Mouse (Mus musculus) limb, embryonic 15.5 days (tissue): Measurements from ENCODE around the gene Ccser1. TPM values are rescaled to one million over a fixed set of nuclear protein-coding genes. Genes with fewer than 3 reads are reported as not detected.
"Not testable (repeated sequence)": the region's sequence is repeated elsewhere in the genome, so short reads cannot be mapped to it uniquely, and the experiment has no call there.

Source experiments
- ATAC-seq: fragments of 200-750 bp; cut with Nextera tagmentation; 2 replicates; pipeline ENCODE4 v1.8.0; 2017; ENCODE audit warnings: low read depth, moderate TSS enrichment; ENCODE audit not compliant: insufficient number of reproducible peaks, low FRiP score, low TSS enrichment
- H3K27ac ChIP-seq: fragments of 300-500 bp; sonication (generic); 2 replicates; pipeline ENCODE4 v1.5.1; 2015; ENCODE audit warnings: moderate library complexity, mild to moderate bottlenecking, inconsistent platforms
- H3K27me3 ChIP-seq: fragments of 300-500 bp; sonication (generic); 2 replicates; pipeline ENCODE4 v1.6.1; 2015; ENCODE audit warnings: inconsistent platforms
- H3K36me3 ChIP-seq: fragments of 300-500 bp; sonication (generic); 2 replicates; pipeline ENCODE4 v1.6.1; 2015; ENCODE audit warnings: inconsistent platforms
- H3K4me1 ChIP-seq: fragments of 300-500 bp; sonication (generic); 2 replicates; pipeline ENCODE4 v1.6.1; 2015; ENCODE audit warnings: inconsistent platforms
- H3K4me2 ChIP-seq: fragments of 300-500 bp; sonication (generic); 2 replicates; pipeline ENCODE4 v1.6.1; 2015; ENCODE audit warnings: mild to moderate bottlenecking, inconsistent platforms
- H3K4me3 ChIP-seq: fragments of 300-500 bp; sonication (generic); 2 replicates; pipeline ENCODE4 v1.5.1; 2015; ENCODE audit warnings: mild to moderate bottlenecking, inconsistent platforms
- H3K9ac ChIP-seq: fragments of 300-500 bp; sonication (generic); 2 replicates; pipeline ENCODE4 v1.6.1; 2015; ENCODE audit warnings: inconsistent platforms
- H3K9me3 ChIP-seq: fragments of 300-500 bp; sonication (generic); 2 replicates; pipeline ENCODE4 v1.6.1; 2016; ENCODE audit warnings: inconsistent platforms
- WGBS: fragments of 180-500 bp; shearing (Covaris S2); methylation state at CpG from one replicate; pipeline ENCODE4 v1.1.7; 2015; 5-methylcytosine and 5-hydroxymethylcytosine counted together
- polyA plus RNA-seq: library from polyadenylated mRNA; unstranded; fragments of >200 nt; fragmentation: Nextera tagmentation; extraction: Ambion mirVana; gene quantifications from 2 replicates; pipeline ENCODE4 v1.2.1, GENCODE M21; 2015

The Ccser1 gene
- polyA plus RNA-seq, 1 experiment from 2014 or later, result 8.7 TPM

DNA sequence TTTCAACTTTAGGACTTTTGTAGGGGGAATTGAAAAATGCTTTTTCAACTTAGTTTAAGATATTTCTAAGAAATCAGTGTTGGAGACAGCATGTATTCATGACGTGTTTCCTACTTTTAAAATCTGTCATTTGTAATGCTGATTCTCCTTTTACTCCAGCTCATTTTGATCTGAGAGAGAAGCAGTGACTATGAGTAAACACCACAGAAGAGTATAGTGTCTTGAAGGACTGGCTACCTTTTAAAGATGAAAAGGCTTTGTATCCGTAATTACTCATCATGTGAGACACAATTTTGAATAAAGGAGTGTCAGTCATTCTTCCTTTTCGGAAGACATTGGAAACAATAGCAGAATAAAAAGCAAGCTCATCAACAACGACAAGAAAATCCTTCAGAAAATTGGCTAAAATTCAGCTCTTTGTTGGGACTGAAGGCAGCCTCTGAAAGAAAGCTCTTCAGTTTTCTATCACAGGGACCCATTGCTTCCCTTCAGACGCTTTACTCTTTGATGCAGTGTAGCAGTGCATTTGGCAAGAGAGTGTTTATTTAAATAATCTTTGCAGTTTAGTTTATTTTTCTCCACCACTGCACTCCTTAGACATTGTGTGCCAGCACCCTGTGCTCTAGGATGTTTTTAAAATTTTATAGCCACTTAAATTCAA is 50.1 kb downstream of the Ccser1 start:
- ATAC-seq, result no peak
- no peak overlapping the region for H3K9ac ChIP-seq
- H3K27ac ChIP-seq, result no peak overlapping the region
- 66% methylated on average over 5 of the region's 5 CpGs for WGBS
- no peaks in the 10 kb centered on the region for H3K27me3 ChIP-seq
- no peak overlapping the region for H3K4me3 ChIP-seq
- no peaks in the 10 kb centered on the region for H3K9me3 ChIP-seq
- no peak overlapping the region for H3K4me2 ChIP-seq
- H3K4me1 ChIP-seq, result peaks cover 6% of the 10 kb centered on the region; the same call in 1 of the 2 replicates
- H3K36me3 ChIP-seq, result no peaks in the 10 kb centered on the region

DNA sequence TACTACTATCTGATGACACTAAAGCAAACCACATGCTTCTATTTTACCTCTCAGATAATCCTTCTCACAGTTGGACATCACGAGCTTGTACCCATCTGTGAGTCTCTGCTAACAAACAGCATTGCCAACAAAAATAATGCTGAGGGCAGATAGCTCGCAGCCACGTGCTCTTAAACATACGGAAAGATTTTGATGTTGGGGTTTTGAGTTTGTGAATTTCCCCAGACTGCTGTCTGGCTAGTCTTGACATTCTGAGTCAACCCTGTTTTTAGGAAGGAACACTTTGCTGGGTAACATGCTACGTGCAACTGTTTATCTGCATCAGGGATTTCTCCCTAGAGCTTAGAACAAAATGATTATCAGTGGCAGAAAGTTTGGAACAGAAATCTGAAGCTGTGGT is 52.9 kb downstream of the Ccser1 start:
- no peaks in the 10 kb centered on the region for H3K9me3 ChIP-seq
- H3K4me3 ChIP-seq, result no peak overlapping the region
- H3K4me1 ChIP-seq, result 0 out of 2 replicates have a peak, but pooled peaks cover 3% of the 10 kb centered on the region
- no peak overlapping the region for H3K4me2 ChIP-seq
- ATAC-seq, result no peak
- H3K27me3 ChIP-seq, result no peaks in the 10 kb centered on the region
- H3K27ac ChIP-seq, result no peak overlapping the region
- no peaks in the 10 kb centered on the region for H3K36me3 ChIP-seq
- WGBS, result 46% methylated on average over 5 of the region's 5 CpGs
- no peak overlapping the region for H3K9ac ChIP-seq

DNA sequence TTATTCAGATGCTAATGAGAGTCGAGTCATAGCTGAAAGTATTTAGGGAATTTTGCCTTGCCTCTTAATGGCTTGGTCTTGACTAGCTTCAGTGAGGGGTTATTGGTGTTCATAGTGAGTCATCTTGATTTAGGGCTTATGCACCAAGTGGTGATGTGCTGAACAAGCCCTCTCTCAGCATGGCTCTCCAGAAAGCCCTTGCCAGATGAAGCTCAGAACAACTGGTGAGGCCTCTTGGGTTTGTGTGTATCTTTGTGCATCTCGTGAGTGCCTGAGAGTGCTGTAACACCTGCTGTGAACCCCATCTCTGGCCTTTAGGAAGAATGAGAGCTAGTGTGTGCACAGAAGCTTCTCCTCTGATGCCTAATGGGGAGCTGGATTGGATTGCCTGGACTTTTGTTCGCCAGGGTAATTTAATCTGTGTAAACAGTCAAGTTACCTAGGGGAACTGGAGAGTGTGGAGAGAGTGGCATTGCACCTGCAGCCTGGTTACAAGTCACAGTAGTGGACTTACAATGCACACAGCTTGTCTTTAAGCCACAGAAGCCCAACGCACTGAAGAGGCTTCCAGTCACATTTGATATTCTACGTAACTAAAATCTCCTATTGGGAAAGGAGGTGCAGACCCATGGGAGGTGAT is 53.5 kb downstream of the Ccser1 start:
- no peaks in the 10 kb centered on the region for H3K9me3 ChIP-seq
- ATAC-seq, result no peak
- H3K27me3 ChIP-seq, result no peaks in the 10 kb centered on the region
- no peaks in the 10 kb centered on the region for H3K36me3 ChIP-seq
- WGBS, result 49% methylated on average over 5 of the region's 5 CpGs
- 0 out of 2 replicates have a peak, but pooled peaks cover 3% of the 10 kb centered on the region for H3K4me1 ChIP-seq
- no peak overlapping the region for H3K4me2 ChIP-seq
- no peak overlapping the region for H3K9ac ChIP-seq
- no peak overlapping the region for H3K4me3 ChIP-seq
- no peak overlapping the region for H3K27ac ChIP-seq

DNA sequence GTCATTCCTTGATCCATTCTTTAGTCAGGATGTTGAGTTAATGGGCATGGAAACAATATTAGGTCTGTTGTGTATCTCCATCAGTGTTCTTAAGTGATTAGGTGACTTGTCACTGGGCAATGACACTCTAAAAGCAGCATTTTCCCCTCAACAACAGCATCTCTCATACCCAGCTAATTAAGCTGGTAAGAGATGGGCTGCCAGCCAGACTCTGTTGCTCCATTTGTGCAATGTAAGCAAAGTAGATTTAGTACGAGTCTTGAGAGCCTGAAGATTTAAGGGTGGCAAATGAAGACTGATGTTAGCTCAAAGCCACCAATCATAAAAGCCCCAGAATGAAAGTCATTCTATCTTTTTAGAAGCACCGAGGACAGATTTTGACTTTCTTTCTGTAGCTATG is 60.5 kb downstream of the Ccser1 start:
- H3K4me3 ChIP-seq, result no peak overlapping the region
- no peaks in the 10 kb centered on the region for H3K4me1 ChIP-seq
- 60% methylated on average over 2 of the region's 2 CpGs for WGBS
- no peaks in the 10 kb centered on the region for H3K27me3 ChIP-seq
- H3K36me3 ChIP-seq, result no peaks in the 10 kb centered on the region
- H3K4me2 ChIP-seq, result no peak overlapping the region
- H3K27ac ChIP-seq, result no peak overlapping the region
- no peak for ATAC-seq
- H3K9me3 ChIP-seq, result no peaks in the 10 kb centered on the region
- H3K9ac ChIP-seq, result no peak overlapping the region

DNA sequence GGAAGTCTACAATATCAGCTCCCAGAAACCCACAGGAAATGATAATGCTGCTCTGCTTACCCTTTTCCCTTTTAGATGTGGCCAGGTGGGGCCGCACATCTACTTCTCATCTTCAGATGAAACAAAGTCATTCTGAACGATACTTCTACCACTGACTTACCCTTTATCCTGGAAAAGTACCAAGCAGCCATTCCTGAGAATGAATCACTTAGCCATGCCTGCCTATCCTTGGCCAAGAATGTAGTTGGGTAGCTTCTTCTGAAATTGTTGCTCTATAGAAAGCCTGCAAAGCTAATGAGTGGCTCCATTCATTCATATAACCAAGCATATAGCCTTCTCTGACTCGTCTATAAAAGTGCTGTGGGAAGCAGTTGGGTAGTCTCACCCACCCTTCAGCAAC is 62.4 kb downstream of the Ccser1 start:
- no peak overlapping the region for H3K4me3 ChIP-seq
- no peaks in the 10 kb centered on the region for H3K27me3 ChIP-seq
- no peak overlapping the region for H3K27ac ChIP-seq
- no peaks in the 10 kb centered on the region for H3K36me3 ChIP-seq
- no peak for ATAC-seq
- no peaks in the 10 kb centered on the region for H3K9me3 ChIP-seq
- no peak overlapping the region for H3K9ac ChIP-seq
- no peak overlapping the region for H3K4me2 ChIP-seq
- 76% methylated on average over 3 of the region's 3 CpGs for WGBS
- no peaks in the 10 kb centered on the region for H3K4me1 ChIP-seq

DNA sequence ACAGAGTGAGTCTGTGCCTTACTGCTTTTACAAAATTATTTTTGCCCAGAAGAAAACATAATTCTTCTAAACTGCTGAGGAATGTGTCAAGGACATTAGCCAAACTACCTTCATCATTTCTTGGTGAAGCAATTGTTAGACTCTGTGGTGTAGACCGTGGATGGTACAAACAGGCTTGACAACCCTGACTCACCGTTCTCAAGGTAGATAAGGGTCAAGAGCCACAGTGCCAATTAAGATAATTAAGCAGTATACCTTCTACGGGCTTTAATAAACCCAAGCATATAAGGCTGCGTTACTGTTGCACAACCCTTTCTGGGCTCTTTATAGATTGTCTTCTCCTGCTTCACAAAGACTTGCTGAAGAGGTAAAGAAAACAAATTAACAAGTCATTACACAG is 66.4 kb downstream of the Ccser1 start:
- Histone ChIP-seq H3K4me3 (no peak overlapping the region), H3K36me3 (no peaks in the 10 kb centered on the region), H3K27ac (no peak overlapping the region), H3K9ac (no peak overlapping the region), H3K4me2 (no peak overlapping the region), H3K4me1 (no peaks in the 10 kb centered on the region), H3K27me3 (no peaks in the 10 kb centered on the region), H3K9me3 (no peaks in the 10 kb centered on the region)
- 46% methylated on average over 4 of the region's 4 CpGs for WGBS
- ATAC-seq, result no peak

DNA sequence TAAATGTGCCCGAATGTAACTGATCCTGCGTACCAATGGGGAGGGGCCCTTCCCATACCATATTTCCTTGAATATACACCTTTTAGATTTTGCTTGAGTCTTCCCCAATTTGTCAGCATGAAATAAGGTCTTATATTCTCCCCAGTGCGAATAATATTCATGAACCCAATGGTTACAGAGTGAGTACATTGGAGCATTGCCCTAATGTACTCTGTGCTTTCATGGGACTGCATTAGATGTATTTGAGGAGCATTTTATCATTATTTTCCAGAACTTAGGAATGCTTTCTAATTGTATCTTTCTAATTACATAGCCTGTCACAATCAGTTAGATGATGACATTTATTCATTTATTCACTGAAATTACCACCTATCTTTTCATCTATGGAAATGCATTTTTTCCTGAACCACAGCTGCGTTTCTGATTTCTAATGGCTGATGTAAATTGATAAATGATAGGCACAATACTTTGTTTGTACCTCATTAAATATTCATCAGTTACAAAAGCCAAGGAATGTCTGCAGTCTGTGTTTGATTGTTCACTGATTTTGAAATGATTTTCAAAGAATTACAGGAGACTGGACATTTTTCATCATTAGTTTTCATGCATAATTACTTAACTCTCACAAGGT is 67.8 kb downstream of the Ccser1 start:
- Histone ChIP-seq H3K36me3 (no peaks in the 10 kb centered on the region), H3K27ac (no peak overlapping the region), H3K4me3 (no peak overlapping the region), H3K4me1 (no peaks in the 10 kb centered on the region), H3K27me3 (no peaks in the 10 kb centered on the region), H3K9ac (no peak overlapping the region), H3K4me2 (no peak overlapping the region), H3K9me3 (no peaks in the 10 kb centered on the region)
- ATAC-seq, result no peak
- WGBS, result 65% methylated on average over 4 of the region's 4 CpGs

DNA sequence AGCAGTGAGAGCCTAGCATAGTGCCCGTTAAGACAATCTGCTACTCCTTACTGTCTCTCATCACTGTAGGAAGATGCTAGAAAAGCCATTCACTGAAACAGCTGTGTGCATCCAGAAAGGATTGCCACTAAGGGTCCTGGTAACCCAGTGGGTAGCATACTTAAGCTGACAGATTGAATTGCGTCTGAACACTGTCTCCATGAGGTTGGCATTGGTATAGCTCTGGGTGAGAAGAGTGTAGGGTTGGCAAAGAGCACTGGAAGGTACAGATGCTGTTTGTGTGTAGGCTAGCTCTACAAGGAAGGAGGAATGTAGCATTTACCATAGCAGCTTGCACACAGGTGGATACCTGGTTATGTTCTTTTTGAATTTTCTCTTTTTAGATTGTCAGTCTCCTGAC is 68.6 kb downstream of the Ccser1 start:
- Histone ChIP-seq H3K27me3 (no peaks in the 10 kb centered on the region), H3K9ac (no peak overlapping the region), H3K4me1 (no peaks in the 10 kb centered on the region), H3K27ac (no peak overlapping the region), H3K4me3 (no peak overlapping the region), H3K9me3 (no peaks in the 10 kb centered on the region), H3K4me2 (no peak overlapping the region), H3K36me3 (no peaks in the 10 kb centered on the region)
- no peak for ATAC-seq
- 78% methylated on average over 2 of the region's 2 CpGs for WGBS

DNA sequence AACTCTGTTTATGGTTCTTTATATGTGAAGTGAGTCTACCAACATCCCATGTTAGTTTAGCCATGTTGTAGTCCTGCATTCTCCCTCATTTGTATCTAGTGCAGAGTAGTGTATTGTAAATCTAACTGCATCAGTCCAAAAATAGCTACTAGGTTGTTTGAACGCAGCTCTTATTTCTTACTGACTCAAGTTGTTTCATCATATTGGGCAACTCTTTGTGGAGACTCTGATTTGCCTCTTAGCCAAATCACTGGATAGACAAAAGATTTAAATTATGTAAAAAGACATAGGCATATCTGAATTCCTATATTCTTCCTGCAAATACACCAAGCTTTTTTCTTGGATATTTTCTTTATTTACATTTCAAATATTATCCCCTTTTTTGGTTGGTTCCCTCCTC is 71.1 kb downstream of the Ccser1 start:
- Histone ChIP-seq H3K9me3 (no peaks in the 10 kb centered on the region), H3K36me3 (no peaks in the 10 kb centered on the region), H3K27me3 (no peaks in the 10 kb centered on the region), H3K4me2 (no peak overlapping the region), H3K4me1 (no peaks in the 10 kb centered on the region), H3K9ac (no peak overlapping the region), H3K4me3 (no peak overlapping the region), H3K27ac (no peak overlapping the region)
- ATAC-seq, result no peak
- WGBS, result 77% methylated on average over 1 of the region's 1 CpGs

DNA sequence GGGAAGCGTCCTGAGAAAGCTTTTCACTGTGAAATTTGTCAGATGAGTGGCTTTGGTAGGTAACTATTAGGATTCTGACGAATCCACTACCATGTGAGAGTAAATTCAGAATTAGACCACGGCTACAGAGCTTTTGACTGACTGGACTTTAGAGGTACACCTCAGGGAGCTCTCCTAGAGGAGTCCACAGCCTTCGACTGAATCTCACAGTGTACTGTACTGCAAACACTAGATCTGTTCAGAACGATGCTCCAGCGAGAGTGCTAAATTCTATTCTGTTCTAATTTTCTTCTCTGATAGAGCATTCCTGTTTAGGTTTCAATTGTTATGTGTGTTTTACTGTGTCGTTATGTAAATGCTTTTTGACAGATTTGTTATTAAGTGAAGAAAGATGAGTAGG is 72.8 kb downstream of the Ccser1 start:
- ATAC-seq, result no peak
- WGBS, result 84% methylated on average over 7 of the region's 7 CpGs
- no peak overlapping the region for H3K4me3 ChIP-seq

DNA sequence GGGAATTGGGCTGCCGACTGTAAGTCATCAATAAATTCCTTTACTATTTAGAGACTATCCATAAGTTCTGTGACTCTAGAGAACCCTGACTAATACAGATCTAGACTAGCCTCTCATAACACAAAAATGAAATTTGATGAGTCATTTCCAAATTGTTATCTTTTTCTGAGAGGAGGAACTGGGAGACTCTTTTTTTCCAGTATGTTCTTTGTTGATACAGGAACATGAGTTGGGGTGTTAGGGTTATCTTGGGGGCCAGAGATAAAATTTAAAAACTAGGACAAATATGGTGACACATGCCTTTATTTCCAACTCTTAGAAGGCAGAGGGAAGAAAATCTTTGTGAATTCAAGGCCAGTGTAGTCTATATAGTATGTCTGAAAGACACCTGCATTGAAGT is 75.8 kb downstream of the Ccser1 start:
- not testable (repeated sequence) for ATAC-seq, H3K4me2 ChIP-seq, H3K36me3 ChIP-seq, H3K4me3 ChIP-seq, H3K9me3 ChIP-seq, H3K27me3 ChIP-seq, H3K4me1 ChIP-seq, H3K27ac ChIP-seq, H3K9ac ChIP-seq
- 100% methylated on average over 1 of the region's 1 CpGs for WGBS

More for the DNA sequence above, 72.8 kb downstream of the Ccser1 start:
- no peaks in the 10 kb centered on the region for H3K27me3 ChIP-seq
- no peaks in the 10 kb centered on the region for H3K4me1 ChIP-seq
- no peak overlapping the region for H3K4me2 ChIP-seq
- H3K9ac ChIP-seq, result no peak overlapping the region
- no peaks in the 10 kb centered on the region for H3K36me3 ChIP-seq
- H3K27ac ChIP-seq, result no peak overlapping the region
- no peaks in the 10 kb centered on the region for H3K9me3 ChIP-seq

DNA sequence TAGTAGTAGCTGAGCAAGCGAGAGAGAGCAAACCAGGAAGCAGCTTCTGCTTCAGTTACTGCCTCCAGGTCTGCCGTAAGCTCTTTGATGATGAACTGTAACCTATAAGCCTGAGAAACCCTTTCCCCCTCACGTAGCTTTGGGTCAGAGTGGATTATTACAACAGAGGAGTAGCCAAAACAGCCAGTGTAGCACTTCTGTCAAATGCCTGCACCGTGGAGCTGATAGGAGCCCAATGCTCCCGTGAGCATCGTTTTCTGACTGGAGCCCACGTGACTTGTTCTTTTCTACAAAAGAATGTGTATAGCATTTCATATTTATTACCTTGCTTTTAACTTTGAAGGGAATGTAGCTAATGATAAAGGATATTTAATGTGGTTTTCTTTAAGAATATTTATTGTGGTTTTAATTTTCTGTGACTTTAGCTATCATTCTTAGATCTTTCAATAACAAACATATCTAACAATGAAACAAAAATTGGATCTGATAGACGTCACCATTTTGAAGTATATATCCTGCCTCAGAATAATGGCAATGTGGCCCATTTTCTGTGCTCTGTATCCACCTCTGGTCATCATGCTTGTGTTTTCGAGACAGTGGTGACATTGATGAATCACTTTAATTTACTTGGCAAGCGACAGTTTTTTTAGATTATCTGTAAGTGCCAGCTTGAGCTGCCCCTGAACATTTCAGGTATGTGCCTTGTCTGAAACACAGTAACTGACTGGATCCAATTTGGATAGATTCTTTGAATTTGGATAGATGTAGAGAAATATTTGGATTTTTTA is 78.9 kb downstream of the Ccser1 start:
- Histone ChIP-seq H3K27ac (no peak overlapping the region), H3K4me3 (no peak overlapping the region), H3K4me2 (no peak overlapping the region), H3K9me3 (no peaks in the 10 kb centered on the region), H3K4me1 (no peaks in the 10 kb centered on the region), H3K36me3 (no peaks in the 10 kb centered on the region), H3K27me3 (no peaks in the 10 kb centered on the region), H3K9ac (no peak overlapping the region)
- WGBS, result 49% methylated on average over 10 of the region's 10 CpGs
- no peak for ATAC-seq
